Mouse (Mus musculus) olfactory bulb, adult 2 months (tissue): ENCODE measurements around the gene Ttll8. TPM values are rescaled to one million over a fixed set of nuclear protein-coding genes. Genes with fewer than 3 reads are reported as not detected.
A peak's percentile ranks its signal among the peaks of the same experiment; 100 is the strongest.

Experiments used
- H3K27ac ChIP-seq: fragments of 200-500 bp; 2 replicates; pipeline ENCODE4 v1.5.1; 2012; ENCODE audit warnings: low read depth, low read length; ENCODE audit not compliant: insufficient read depth
- H3K4me1 ChIP-seq: fragments of 200-500 bp; 2 replicates; pipeline ENCODE4 v1.6.1; 2012; ENCODE audit warnings: low read length; ENCODE audit not compliant: control insufficient read depth, insufficient read depth
- H3K4me3 ChIP-seq: fragments of 200-500 bp; 2 replicates; pipeline ENCODE4 v1.5.1; 2012; ENCODE audit warnings: mild to moderate bottlenecking, low read depth, low read length, moderate library complexity; ENCODE audit not compliant: insufficient read depth
- CTCF ChIP-seq: fragments of 200-500 bp; IDR thresholded peaks from 2 replicates; pipeline ENCODE4 v1.5.1; 2012; ENCODE audit warnings: low read depth, mild to moderate bottlenecking, low read length, moderate library complexity; ENCODE audit not compliant: insufficient read depth
- POLR2A ChIP-seq: fragments of 200-500 bp; IDR thresholded peaks from 2 replicates; pipeline ENCODE4 v1.6.1; 2012; ENCODE audit warnings: mild to moderate bottlenecking, low read depth, low read length, moderate library complexity; ENCODE audit not compliant: insufficient read depth
- WGBS: fragments of 180-500 bp; shearing (Covaris S2); methylation state at CpG from one replicate; pipeline ENCODE4 v1.1.7; 2018; 5-methylcytosine and 5-hydroxymethylcytosine counted together
- polyA plus RNA-seq: library from polyadenylated mRNA; stranded (reverse); fragments of >200 nt; gene quantifications from 2 replicates; pipeline ENCODE4 v1.2.4, GENCODE M21; 2012; ENCODE audit warnings: low replicate concordance; ENCODE audit not compliant: missing spikeins, insufficient read depth, insufficient read length

The Ttll8 gene
- not detected in 2 replicates for polyA plus RNA-seq

- no peak for TF ChIP-seq POLR2A
- TF ChIP-seq CTCF = no peak
- Histone ChIP-seq H3K4me3 (peak within 1 kb of the TSS; percentile 46), H3K4me1 (peaks cover 10% of the 10 kb centered on the region), H3K27ac (no peak within 1 kb of the TSS)
- 4% methylated on average over 53 of the region's 53 CpGs for WGBS
Observed at GRCm38 (mm10) chr15:88954368-88955072, at the start of gene Ttll8. Gene Ttll8, minus strand, starts transcription at chr15:88954418.

- H3K4me3 ChIP-seq = no peak overlapping the region
- 69% methylated on average over 3 of the region's 3 CpGs for WGBS
- TF ChIP-seq POLR2A (no peak), CTCF (no peak)
- H3K4me1 ChIP-seq = no peaks in the 10 kb centered on the region
- H3K27ac ChIP-seq = no peak overlapping the region
Observed at GRCm38 (mm10) chr15:89001245-89001644, 47.0 kb upstream of the Ttll8 start.

- no peak overlapping the region for H3K27ac ChIP-seq
- no peaks in the 10 kb centered on the region for H3K4me1 ChIP-seq
- no peak overlapping the region for H3K4me3 ChIP-seq
- TF ChIP-seq POLR2A (no peak), CTCF (no peak)
- 81% methylated on average over 2 of the region's 2 CpGs for WGBS
Observed at GRCm38 (mm10) chr15:89000367-89000766, 46.1 kb upstream of the Ttll8 start.

- Histone ChIP-seq H3K27ac (no peak overlapping the region), H3K4me1 (no peaks in the 10 kb centered on the region), H3K4me3 (no peak overlapping the region)
- no peak for TF ChIP-seq POLR2A
- TF ChIP-seq CTCF = no peak
- 86% methylated on average over 2 of the region's 2 CpGs for WGBS
Observed at GRCm38 (mm10) chr15:88999124-88999523, 44.9 kb upstream of the Ttll8 start.

- TF ChIP-seq POLR2A = no peak
- Histone ChIP-seq H3K4me1 (no peaks in the 10 kb centered on the region), H3K4me3 (no peak overlapping the region), H3K27ac (no peak overlapping the region)
- WGBS = 70% methylated on average over 8 of the region's 8 CpGs
Observed at GRCm38 (mm10) chr15:88998636-88999035, 44.4 kb upstream of the Ttll8 start.

- TF ChIP-seq CTCF = no peak
- no peak for TF ChIP-seq POLR2A
- Histone ChIP-seq H3K27ac (no peak overlapping the region), H3K4me1 (no peaks in the 10 kb centered on the region), H3K4me3 (no peak overlapping the region)
- 57% methylated on average over 2 of the region's 2 CpGs for WGBS
Observed at GRCm38 (mm10) chr15:88989236-88989635, 35.0 kb upstream of the Ttll8 start.

GRCm38 (mm10) chr15:88982534-88983079 lies 28.4 kb upstream of the Ttll8 start, which contains the start of gene Mov10l1:
Gene Mov10l1, plus strand, starts transcription at chr15:88982909.
- Histone ChIP-seq H3K27ac (no peak within 1 kb of the TSS), H3K4me1 (peaks cover 8% of the 10 kb centered on the region), H3K4me3 (no peak within 1 kb of the TSS)
- TF ChIP-seq POLR2A = no peak
- no peak for TF ChIP-seq CTCF
- WGBS = 96% methylated on average over 31 of the region's 31 CpGs

- WGBS = 30% methylated on average over 3 of the region's 3 CpGs
- no peak for TF ChIP-seq CTCF
- TF ChIP-seq POLR2A = no peak
- Histone ChIP-seq H3K4me1 (peaks cover 10% of the 10 kb centered on the region), H3K4me3 (no peak overlapping the region), H3K27ac (peak overlapping the region; percentile 82)
Observed at GRCm38 (mm10) chr15:88979138-88979446, 24.9 kb upstream of the Ttll8 start.

- Histone ChIP-seq H3K4me3 (peak within 1 kb of the TSS; percentile 19; the same call in 1 of the 2 replicates), H3K4me1 (peaks cover 10% of the 10 kb centered on the region), H3K27ac (peak within 1 kb of the TSS; percentile 82)
- WGBS = 38% methylated on average over 10 of the region's 10 CpGs
- TF ChIP-seq POLR2A (no peak), CTCF (no peak)
Observed at GRCm38 (mm10) chr15:88978281-88979137, 24.3 kb upstream of the Ttll8 start, which contains the start of gene Mlc1. Gene Mlc1, minus strand, starts transcription at chr15:88979007.
